Mouse (Mus musculus) lung, adult 2 months (tissue): ENCODE data around the gene Coq10b. TPM values are rescaled to one million over a fixed set of nuclear protein-coding genes. Genes with fewer than 3 reads are reported as not detected.

Source experiments
- DNase-seq: peaks from one replicate; pipeline ENCODE4 v3.0.0; 2022
- H3K4me1 ChIP-seq: fragments of 200-500 bp; 2 replicates; pipeline ENCODE4 v1.6.1; 2011; ENCODE audit warnings: low read length; ENCODE audit not compliant: control insufficient read depth, insufficient read depth
- H3K4me3 ChIP-seq: fragments of 200-500 bp; replicated peaks from 2 replicates; pipeline ENCODE3; 2011; ENCODE audit warnings: low read depth, mild to moderate bottlenecking, control low read depth, low read length; ENCODE audit errors: extremely low read depth
- CTCF ChIP-seq: fragments of 200-500 bp; IDR thresholded peaks from 2 replicates; pipeline ENCODE4 v1.5.1; 2011; ENCODE audit warnings: mild to moderate bottlenecking, low read length, control low read depth; ENCODE audit not compliant: insufficient read depth
- POLR2A ChIP-seq: fragments of 200-500 bp; IDR thresholded peaks from 2 replicates; pipeline ENCODE4 v1.6.1; 2011; ENCODE audit warnings: low read depth, mild to moderate bottlenecking, control low read depth, low read length, borderline replicate concordance; ENCODE audit errors: extremely low read depth
- WGBS: fragments of 180-500 bp; shearing (Covaris S2); methylation state at CpG from one replicate; pipeline ENCODE4 v1.1.7; 2018; 5-methylcytosine and 5-hydroxymethylcytosine counted together
- polyA plus RNA-seq: library from polyadenylated mRNA; depleted of rRNA; stranded (reverse); fragments of >200 nt; gene quantifications from 2 replicates; pipeline ENCODE4 v1.2.3, GENCODE M21; 2012

The Coq10b gene
- polyA plus RNA-seq, 1 experiment = 8.7 TPM

GRCm38 (mm10) chr1:55029446-55029845 is 23.1 kb upstream of the Coq10b start:
- TF ChIP-seq CTCF (no peak), POLR2A (no peak)
- H3K4me3 ChIP-seq = no peak overlapping the region
- no peak for DNase-seq
- H3K4me1 ChIP-seq = 0 out of 2 replicates have a peak, but pooled peaks cover 2% of the 10 kb centered on the region
- 66% methylated on average over 4 of the region's 4 CpGs for WGBS

- no peak overlapping the region for H3K4me3 ChIP-seq
- no peaks in the 10 kb centered on the region for H3K4me1 ChIP-seq
- no peak for DNase-seq
- TF ChIP-seq POLR2A (no peak), CTCF (no peak)
Measured at GRCm38 (mm10) chr1:55031026-55031779, 21.4 kb upstream of the Coq10b start.

GRCm38 (mm10) chr1:55039944-55040343 is 12.6 kb upstream of the Coq10b start:
- no peak for TF ChIP-seq CTCF
- no peak for TF ChIP-seq POLR2A
- 85% methylated on average over 1 of the region's 1 CpGs for WGBS
- H3K4me3 ChIP-seq = no peak overlapping the region
- DNase-seq = no peak
- H3K4me1 ChIP-seq = no peaks in the 10 kb centered on the region

- Histone ChIP-seq H3K4me1 (no peaks in the 10 kb centered on the region), H3K4me3 (no peak overlapping the region)
- 90% methylated on average over 4 of the region's 4 CpGs for WGBS
- DNase-seq = no peak
- TF ChIP-seq POLR2A (no peak), CTCF (no peak)
Measured at GRCm38 (mm10) chr1:55041691-55042090, 10.9 kb upstream of the Coq10b start.

- TF ChIP-seq CTCF (0 out of 2 replicates have a peak, but pooled peaks have one; percentile 9), POLR2A (no peak)
- no peak for DNase-seq
- no peaks in the 10 kb centered on the region for H3K4me1 ChIP-seq
- H3K4me3 ChIP-seq = no peak overlapping the region
- WGBS = 55% methylated on average over 1 of the region's 1 CpGs
Measured at GRCm38 (mm10) chr1:55042246-55042645, 10.3 kb upstream of the Coq10b start.

GRCm38 (mm10) chr1:55043164-55043563 is 9.4 kb upstream of the Coq10b start:
- 78% methylated on average over 3 of the region's 3 CpGs for WGBS
- TF ChIP-seq POLR2A (no peak), CTCF (no peak)
- Histone ChIP-seq H3K4me1 (no peaks in the 10 kb centered on the region), H3K4me3 (no peak overlapping the region)
- DNase-seq = no peak

- Histone ChIP-seq H3K4me1 (peaks cover 3% of the 10 kb centered on the region), H3K4me3 (no peak overlapping the region)
- TF ChIP-seq POLR2A = no peak
- no peak for TF ChIP-seq CTCF
- DNase-seq = no peak
- 66% methylated on average over 4 of the region's 4 CpGs for WGBS
Measured at GRCm38 (mm10) chr1:55048841-55049587, 3.6 kb upstream of the Coq10b start.

- 72% methylated on average over 3 of the region's 3 CpGs for WGBS
- DNase-seq = no peak
- peaks cover 6% of the 10 kb centered on the region for H3K4me1 ChIP-seq
- no peak for TF ChIP-seq POLR2A
- TF ChIP-seq CTCF = no peak
- peak overlapping the region; percentile 69 for H3K4me3 ChIP-seq
Measured at GRCm38 (mm10) chr1:55051671-55052070, 899 bp upstream of the Coq10b start.

GRCm38 (mm10) chr1:55053005-55053404 is 435 bp downstream of the Coq10b start:
- WGBS = under 1% methylated on average over 42 of the region's 42 CpGs
- DNase-seq = no peak
- Histone ChIP-seq H3K4me1 (peaks cover 6% of the 10 kb centered on the region), H3K4me3 (peak overlapping the region; percentile 70)
- TF ChIP-seq POLR2A (no peak; the same call in 1 of the 2 replicates), CTCF (no peak)
